ENCODE assay signal across 8 mouse cellular contexts in the genomic region with DNA sequence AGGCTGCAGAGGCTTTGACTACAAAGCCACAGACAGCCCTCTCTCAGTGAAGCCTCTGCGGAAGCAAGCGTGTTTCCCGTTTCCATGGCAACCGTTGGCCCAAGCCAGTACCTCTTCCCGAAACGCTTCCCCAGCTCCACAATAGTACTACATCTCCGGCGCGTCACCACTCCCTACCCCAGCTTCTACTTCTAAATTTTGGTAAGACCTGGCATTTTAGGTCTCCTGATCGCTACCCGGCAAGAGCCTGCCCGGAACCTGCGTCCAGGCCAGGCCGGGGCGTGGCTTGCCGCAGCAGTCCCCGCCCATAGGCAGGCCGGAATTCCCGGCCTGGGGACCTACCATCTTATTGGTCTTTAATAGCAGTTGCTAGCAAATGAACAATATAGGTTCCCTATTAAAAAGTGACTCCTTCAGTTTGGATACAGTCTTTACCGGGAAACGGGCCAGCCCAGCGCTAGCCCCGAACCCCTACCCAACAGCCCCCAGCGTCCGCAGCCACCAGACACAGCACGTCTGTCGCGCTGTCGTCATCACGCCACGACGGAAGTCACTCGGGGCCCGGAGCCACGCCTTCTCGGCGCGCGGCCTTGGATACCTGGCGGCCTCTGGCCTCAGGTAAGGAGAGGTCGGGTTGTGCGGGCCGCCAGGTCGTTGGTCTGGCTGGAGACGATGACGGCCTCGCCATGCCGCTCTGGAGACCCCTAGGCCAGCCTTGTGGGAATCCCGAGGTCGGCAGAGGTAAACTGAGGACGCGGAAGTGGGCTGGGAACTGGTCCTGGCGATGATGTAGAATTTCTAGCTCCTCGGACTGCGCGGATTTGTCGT. TPM values are rescaled to one million over a fixed set of nuclear protein-coding genes. Genes with fewer than 3 reads are reported as not detected.
A peak's percentile ranks its signal among the peaks of the same experiment; 100 is the strongest.
DNase-seq lines count a peak whose midpoint lies in the region; ATAC-seq and TF ChIP-seq lines count a peak whose summit lies in the region.

A gene (plus strand): TSS at position 439 of the 828 bp plus-strand sequence.

- peak within 1 kb of the TSS; percentile 63 for H3K4me2 ChIP-seq in forebrain, embryonic 13.5 days
- peak within 1 kb of the TSS; percentile 77 for H3K4me2 ChIP-seq in liver, postnatal 0 days (ENCODE audit: low read depth, low read length)
- peak within 1 kb of the TSS; percentile 51 for H3K4me2 ChIP-seq in neural tube, embryonic 14.5 days (ENCODE audit: low read depth, low read length)

- peak within 1 kb of the TSS; percentile 32 for H3K27ac ChIP-seq in ES-Bruce4 (ENCODE audit: insufficient read depth, low read length)
- peak within 1 kb of the TSS; percentile 14; the same call in 1 of the 2 replicates for H3K27ac ChIP-seq in forebrain, embryonic 13.5 days
- H3K27ac ChIP-seq in liver, postnatal 0 days (ENCODE audit: low read depth): peak within 1 kb of the TSS; percentile 65
- peak within 1 kb of the TSS; percentile 55 for H3K27ac ChIP-seq in neural tube, embryonic 14.5 days (ENCODE audit: low read depth, low read length)

- no peak for TF ChIP-seq POLR2A in ES-Bruce4 (IDR thresholded peaks at IDR 0.05; ENCODE audit: insufficient read depth, low read length)

- intact Hi-C loops in heart, postnatal 10 days (cut with DNase I): loop anchor here (2.0 kb wide), 1 partner anchor 86 kb away; a partner anchor contains a TSS

- H3K4me3 ChIP-seq in ES-Bruce4 (ENCODE audit: low read depth, low read length): peak within 1 kb of the TSS; percentile 92
- H3K4me3 ChIP-seq in forebrain, embryonic 13.5 days: peak within 1 kb of the TSS; percentile 89
- peak within 1 kb of the TSS; percentile 76 for H3K4me3 ChIP-seq in liver, postnatal 0 days (ENCODE audit: low read depth, low read length)
- H3K4me3 ChIP-seq in neural tube, embryonic 14.5 days (ENCODE audit: low read depth, low read length): peak within 1 kb of the TSS; percentile 82

- DNase-seq in heart, postnatal 10 days: peak; percentile 92 to 94
- DNase-seq in large intestine, adult 2 months (ENCODE audit: low read depth, low spot score): peak; percentile 83
- peak; percentile 94 for DNase-seq in liver, postnatal 0 days
- peak; percentile 95 for DNase-seq in testis, postnatal 10 days (ENCODE audit: low spot score)

- ATAC-seq in cerebellum, adult (ENCODE audit: insufficient number of reproducible peaks, low FRiP score, low TSS enrichment): peak; percentile 94
- ATAC-seq in forebrain, embryonic 13.5 days: peak; percentile 96
- peak; percentile 98 for ATAC-seq in liver, postnatal 0 days
- ATAC-seq in neural tube, embryonic 14.5 days (ENCODE audit: low read depth): peak; percentile 97

- H3K9ac ChIP-seq in ES-Bruce4 (ENCODE audit: low read depth, poor library complexity, severe bottlenecking): peak within 1 kb of the TSS; percentile 69
- peak within 1 kb of the TSS; percentile 84 for H3K9ac ChIP-seq in forebrain, embryonic 13.5 days
- H3K9ac ChIP-seq in liver, postnatal 0 days (replicated peaks): peak within 1 kb of the TSS; percentile 68
- H3K9ac ChIP-seq in neural tube, embryonic 14.5 days (replicated peaks; ENCODE audit: low read depth, low read length): peak within 1 kb of the TSS; percentile 78

- no peaks in the 10 kb centered on the region for H3K4me1 ChIP-seq in ES-Bruce4 (ENCODE audit: control insufficient read depth, insufficient read depth, low read length)
- peaks cover 14% of the 10 kb centered on the region for H3K4me1 ChIP-seq in forebrain, embryonic 13.5 days
- H3K4me1 ChIP-seq in liver, postnatal 0 days (ENCODE audit: insufficient read depth): peaks cover 7% of the 10 kb centered on the region
- H3K4me1 ChIP-seq in neural tube, embryonic 14.5 days (ENCODE audit: control insufficient read depth, insufficient read depth, low read length): peaks cover 11% of the 10 kb centered on the region; the same call in 1 of the 2 replicates

- under 1% methylated on average over 57 of the region's 57 CpGs for WGBS in forebrain, embryonic 13.5 days
- under 1% methylated on average over 57 of the region's 57 CpGs for WGBS in large intestine, adult 2 months
- under 1% methylated on average over 57 of the region's 57 CpGs for WGBS in liver, postnatal 0 days (ENCODE audit: insufficient replicate concordance)
- WGBS in neural tube, embryonic 14.5 days: under 1% methylated on average over 57 of the region's 57 CpGs

- no peaks in the 10 kb centered on the region for H3K27me3 ChIP-seq in ES-Bruce4 (ENCODE audit: control insufficient read depth, insufficient read depth, low read length, poor library complexity, severe bottlenecking)
- H3K27me3 ChIP-seq in forebrain, embryonic 13.5 days: no peaks in the 10 kb centered on the region
- H3K27me3 ChIP-seq in liver, postnatal 0 days (ENCODE audit: insufficient read depth, low read length): no peaks in the 10 kb centered on the region
- no peaks in the 10 kb centered on the region for H3K27me3 ChIP-seq in neural tube, embryonic 14.5 days (ENCODE audit: control insufficient read depth, insufficient read depth, low read length)

- no peaks in the 10 kb centered on the region for H3K9me3 ChIP-seq in ES-Bruce4 (replicated peaks; ENCODE audit: control insufficient read depth, insufficient read depth, low read length, poor library complexity, severe bottlenecking)
- no peaks in the 10 kb centered on the region for H3K9me3 ChIP-seq in forebrain, embryonic 13.5 days (replicated peaks)
- H3K9me3 ChIP-seq in liver, postnatal 0 days (ENCODE audit: low read length): no peaks in the 10 kb centered on the region
- no peaks in the 10 kb centered on the region for H3K9me3 ChIP-seq in neural tube, embryonic 14.5 days (ENCODE audit: control insufficient read depth, low read length)

- no peaks in the 10 kb centered on the region for H3K36me3 ChIP-seq in ES-Bruce4 (ENCODE audit: control insufficient read depth, insufficient read depth, low read length, poor library complexity, severe bottlenecking)
- H3K36me3 ChIP-seq in forebrain, embryonic 13.5 days (ENCODE audit: poor library complexity, severe bottlenecking): no peaks in the 10 kb centered on the region
- no peaks in the 10 kb centered on the region for H3K36me3 ChIP-seq in liver, postnatal 0 days (replicated peaks; ENCODE audit: insufficient read depth, low read length)
- no peaks in the 10 kb centered on the region for H3K36me3 ChIP-seq in neural tube, embryonic 14.5 days (ENCODE audit: control insufficient read depth, insufficient read depth, low read length)

- TF ChIP-seq CTCF in ES-Bruce4 (IDR thresholded peaks at IDR 0.05; ENCODE audit: low read depth, low read length): no peak
- no peak for TF ChIP-seq CTCF in liver, postnatal 0 days (IDR thresholded peaks at IDR 0.05; ENCODE audit: low read depth)

- TF ChIP-seq EP300 in ES-Bruce4 (IDR thresholded peaks at IDR 0.05; ENCODE audit: insufficient read depth, low read depth, low read length): 0 out of 2 replicates have a peak, but pooled peaks have one; percentile 15
- TF ChIP-seq EP300 in liver, postnatal 0 days (IDR thresholded peaks at IDR 0.05; ENCODE audit: low read depth): no peak; the same call in 1 of the 2 replicates

RNA-seq across cellular contexts. Expression of the gene that starts here (rescaled TPM):
- polyA plus RNA-seq in ES-Bruce4 (2011; ENCODE audit: insufficient read depth, insufficient read length, low read depth, missing spikeins): 62.6 and 69.4 TPM in 2 replicates
- polyA plus RNA-seq in forebrain, embryonic 13.5 days (2015; fragmentation: Nextera tagmentation; extraction: Ambion mirVana): 44.8 and 48.9 TPM in 2 replicates
- total RNA-seq in heart, postnatal 10 days (2021): 10 to 100 TPM; 25.6 to 27.1 TPM
- polyA plus RNA-seq in large intestine, adult 2 months (2012; rRNA removed): 18.7 and 19.5 TPM in 2 replicates
- 18.4 and 19.5 TPM in 2 replicates for polyA plus RNA-seq in liver, postnatal 0 days (2015; fragmentation: Nextera tagmentation; extraction: Ambion mirVana)
- polyA plus RNA-seq in neural tube, embryonic 14.5 days (2014; fragmentation: Nextera tagmentation; extraction: Ambion mirVana): 36.8 and 37.2 TPM in 2 replicates

Comparison
In these comparisons a context has a peak if more than half of its experiments do, and no peak if none do; other contexts are left out.
1. Peak in every context shown above with its lines: DNase-seq, ATAC-seq, H3K4me3 ChIP-seq and H3K27ac ChIP-seq.
2. H3K27ac ChIP-seq: peak in every context shown above with its lines; median percentile 65 in liver, postnatal 0 days; 55 in neural tube, embryonic 14.5 days; 32 in ES-Bruce4; 14 in forebrain, embryonic 13.5 days.